Mouse (Mus musculus): ENCODE results near the gene Dnase1l2.
"Not testable (repeated sequence)": the region's sequence is repeated elsewhere in the genome, so short reads cannot be mapped to it uniquely, and the experiment has no call there.

The Dnase1l2 gene

DNA sequence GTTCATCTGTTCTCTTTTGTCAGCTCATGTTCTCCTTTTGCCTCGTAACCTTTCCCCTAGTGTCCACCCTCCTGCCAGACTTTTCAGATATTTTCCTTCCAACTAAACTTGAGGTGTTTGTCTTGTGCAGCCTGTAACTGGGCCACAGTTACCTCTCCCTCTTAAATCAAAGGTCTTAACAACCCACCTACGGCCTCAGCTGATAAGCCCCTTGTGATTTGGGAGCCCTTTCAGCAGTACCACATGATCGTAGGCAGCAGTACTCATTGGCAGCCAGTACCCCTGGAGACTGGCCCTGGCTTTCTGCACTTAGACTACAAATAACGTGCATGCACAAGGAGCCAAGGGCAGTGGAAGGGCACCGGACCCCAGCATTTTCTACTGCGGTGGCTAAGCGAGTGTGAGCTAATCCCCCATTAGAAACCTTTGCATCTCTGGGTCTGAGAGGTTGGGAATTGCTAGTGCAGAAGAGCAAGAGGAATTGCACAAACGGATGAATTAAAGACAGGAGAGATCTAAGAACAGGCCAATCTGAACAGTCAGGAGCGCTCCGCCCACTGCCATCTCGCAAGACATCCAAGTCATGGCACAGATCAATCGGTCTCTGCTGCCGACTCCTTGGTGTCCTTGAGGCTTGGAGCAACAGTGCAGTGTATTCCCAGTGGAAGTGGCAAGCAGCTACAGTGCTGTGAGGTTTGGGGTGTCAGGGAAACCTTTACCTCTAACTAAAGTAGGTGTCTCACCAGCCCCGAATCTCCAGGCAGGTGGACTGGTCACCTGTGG lies 13.5 kb downstream of the Dnase1l2 start:
- DNase-seq (ENCODE audit: low spot score) = no peak

GRCm38 (mm10) chr17:24427170-24427557 lies 15.7 kb downstream of the Dnase1l2 start:
- no peak for DNase-seq (ENCODE audit: low spot score)

DNA sequence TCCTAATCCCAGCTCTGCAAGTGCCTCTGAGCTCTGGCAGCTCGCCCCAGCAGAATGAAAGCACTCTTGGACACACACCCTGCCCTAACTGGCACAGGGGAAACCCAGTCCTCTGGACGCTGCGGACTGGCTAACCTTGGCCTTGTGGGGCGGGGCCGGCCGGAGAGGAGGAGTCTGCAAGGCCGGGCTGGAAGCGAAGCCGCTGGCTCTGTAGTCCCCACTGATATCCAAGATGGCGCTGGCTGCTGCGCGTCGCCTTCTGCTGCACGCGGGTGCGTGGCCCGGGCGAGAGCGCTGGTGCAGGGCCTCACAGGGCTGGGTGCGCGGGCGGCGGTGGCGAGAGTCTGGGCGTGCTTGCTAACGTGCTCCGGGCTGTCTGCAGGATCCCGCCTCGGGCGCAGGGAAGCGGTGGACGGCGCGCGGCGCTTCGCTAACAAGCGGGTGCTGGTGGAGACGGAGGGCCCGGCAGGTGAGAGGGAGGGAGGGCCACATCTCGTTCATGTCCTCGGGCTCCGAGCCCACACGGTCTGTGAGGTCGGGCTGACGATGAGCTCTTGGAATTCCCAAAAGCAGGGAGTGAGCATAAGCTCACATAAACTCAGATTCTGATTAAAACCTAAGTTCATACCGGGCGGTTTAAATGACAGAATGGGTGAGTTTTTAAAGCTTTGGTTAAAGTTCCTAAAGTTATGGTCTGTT lies 16.3 kb downstream of the Dnase1l2 start, which contains the start of gene Eci1:
Gene Eci1, plus strand, starts transcription at position 171 of the 699 bp plus-strand sequence.
- peak; percentile 82 for DNase-seq (ENCODE audit: low spot score)

- no peak for DNase-seq (ENCODE audit: low spot score)
These were observed 17.0 kb downstream of the Dnase1l2 start for GRCm38 (mm10) chr17:24425905-24426304.

DNA sequence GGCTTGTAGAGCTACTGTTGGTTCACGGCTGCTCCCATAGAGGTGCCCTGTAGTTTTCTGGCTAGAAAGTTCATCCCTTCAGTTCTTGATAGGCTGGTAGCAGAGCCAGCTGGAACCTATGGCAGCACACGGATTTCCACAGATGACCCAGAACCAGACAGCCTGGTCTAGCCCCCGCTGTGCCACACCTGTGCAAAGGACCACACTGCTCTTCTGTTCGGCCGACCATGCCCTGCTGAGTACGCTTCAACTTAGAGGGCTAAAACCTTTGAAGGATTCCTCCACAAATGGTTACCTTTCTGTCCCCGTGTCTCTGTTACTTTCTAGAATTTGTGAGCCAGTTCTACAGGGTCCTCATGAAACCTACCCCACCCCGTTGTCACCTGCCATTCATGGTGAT lies 17.6 kb downstream of the Dnase1l2 start:
- DNase-seq (ENCODE audit: low spot score) = not testable (repeated sequence)

DNA sequence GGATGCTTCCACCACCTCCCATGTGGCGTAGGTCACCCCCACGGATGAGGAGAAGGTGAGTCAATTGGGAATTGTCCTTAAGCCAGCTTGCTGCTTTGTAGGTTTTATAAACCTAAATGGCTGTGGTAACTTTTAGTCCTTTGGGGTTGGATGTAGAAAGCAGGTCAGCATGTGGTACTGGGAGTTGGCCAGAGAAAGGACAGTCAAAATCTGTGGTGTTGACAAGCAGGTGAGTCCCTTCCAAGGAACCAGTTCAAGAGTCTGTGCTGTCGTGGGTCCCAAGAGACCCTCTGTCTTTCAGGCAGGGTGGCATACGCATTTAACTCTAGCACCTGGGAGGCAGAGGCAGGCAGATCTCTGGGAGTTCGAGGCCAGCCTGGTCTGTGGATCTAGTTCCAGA lies 18.4 kb downstream of the Dnase1l2 start:
- DNase-seq (ENCODE audit: low spot score) = no peak

DNA sequence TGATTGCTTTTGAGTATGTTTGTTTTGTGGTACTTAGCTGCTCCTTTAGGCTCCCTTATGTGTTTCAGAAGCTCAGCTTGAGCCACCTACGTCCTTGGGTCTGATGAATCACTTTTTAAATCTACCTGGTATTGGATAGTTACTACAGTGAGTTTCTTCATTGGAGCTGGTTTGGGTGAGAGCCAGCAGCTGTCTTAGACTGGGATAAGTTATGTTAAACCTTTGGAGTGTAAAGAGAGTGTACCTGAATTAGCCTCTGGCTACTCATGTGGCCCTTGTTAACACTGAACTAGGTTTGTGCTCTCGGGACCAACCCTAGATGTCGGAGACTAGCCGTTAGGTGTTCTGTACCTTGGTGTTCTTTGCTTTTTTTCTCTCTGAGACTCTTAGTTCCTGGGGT lies 19.8 kb downstream of the Dnase1l2 start:
- no peak for DNase-seq (ENCODE audit: low spot score)

- no peak for DNase-seq (ENCODE audit: low spot score)
These were observed 26.8 kb downstream of the Dnase1l2 start for GRCm38 (mm10) chr17:24416051-24416652.

- DNase-seq (ENCODE audit: low spot score) = no peak
These were observed 27.9 kb downstream of the Dnase1l2 start for GRCm38 (mm10) chr17:24415011-24415410.

- peak; percentile 73 for DNase-seq (ENCODE audit: low spot score)
These were observed 28.5 kb downstream of the Dnase1l2 start, which contains the start of gene Rnps1 for GRCm38 (mm10) chr17:24414230-24414976. Rnps1 (plus strand) TSS chr17:24414565.

DNA sequence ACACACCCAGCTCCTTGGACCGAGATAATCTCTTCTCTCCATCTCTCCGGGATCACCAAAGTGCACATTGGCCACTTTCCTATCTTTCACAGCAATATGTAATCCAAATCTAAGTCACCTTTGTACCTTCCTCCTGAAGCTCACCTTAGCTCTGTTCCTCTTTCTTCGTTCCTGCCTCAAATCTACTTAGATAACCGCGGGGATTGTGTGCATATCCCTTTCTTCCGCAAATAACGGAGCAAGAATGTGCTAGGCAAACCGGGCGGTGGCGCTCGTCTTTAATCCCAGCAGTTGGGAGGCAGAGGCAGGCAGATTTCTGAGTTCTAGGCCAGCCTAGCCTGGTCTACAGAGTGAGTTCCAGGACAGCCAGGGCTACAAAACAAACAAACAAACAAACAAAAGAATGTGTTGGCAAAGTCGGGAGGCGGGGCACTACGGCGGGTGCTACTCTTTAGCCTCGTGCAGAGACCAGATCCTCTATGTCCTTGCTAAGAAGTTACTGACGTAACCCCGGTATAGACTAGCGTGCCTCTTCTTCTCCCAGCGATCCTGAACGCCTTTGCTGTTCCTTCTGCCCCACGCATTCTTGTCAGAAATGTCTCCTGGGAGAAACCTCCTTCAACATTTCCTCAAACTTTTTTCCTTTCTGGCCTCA lies 29.2 kb downstream of the Dnase1l2 start:
- no peak for DNase-seq (ENCODE audit: low spot score)

- no peak for DNase-seq (ENCODE audit: low spot score)
These were observed 35.6 kb downstream of the Dnase1l2 start for GRCm38 (mm10) chr17:24407116-24407803.

DNA sequence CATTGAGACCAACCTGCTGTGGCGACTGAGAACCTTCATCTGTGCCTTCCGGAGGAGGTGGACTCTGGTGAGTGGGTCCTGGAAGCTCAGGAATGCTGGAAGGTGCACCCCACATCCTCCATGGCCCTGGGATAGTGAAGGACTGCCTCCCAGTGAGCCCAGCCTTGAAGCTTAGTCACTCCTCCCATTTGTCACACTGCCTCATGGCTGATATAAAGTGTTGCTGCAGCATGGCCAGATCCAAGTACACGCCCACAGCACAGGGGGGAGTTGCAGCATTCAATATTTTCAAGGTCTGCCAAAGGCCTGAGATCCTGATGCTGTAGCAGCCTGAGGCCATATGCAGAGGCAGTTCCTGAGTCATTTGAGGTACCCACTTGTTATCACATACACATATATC lies 40.5 kb downstream of the Dnase1l2 start:
- no peak for DNase-seq (ENCODE audit: low spot score)

DNA sequence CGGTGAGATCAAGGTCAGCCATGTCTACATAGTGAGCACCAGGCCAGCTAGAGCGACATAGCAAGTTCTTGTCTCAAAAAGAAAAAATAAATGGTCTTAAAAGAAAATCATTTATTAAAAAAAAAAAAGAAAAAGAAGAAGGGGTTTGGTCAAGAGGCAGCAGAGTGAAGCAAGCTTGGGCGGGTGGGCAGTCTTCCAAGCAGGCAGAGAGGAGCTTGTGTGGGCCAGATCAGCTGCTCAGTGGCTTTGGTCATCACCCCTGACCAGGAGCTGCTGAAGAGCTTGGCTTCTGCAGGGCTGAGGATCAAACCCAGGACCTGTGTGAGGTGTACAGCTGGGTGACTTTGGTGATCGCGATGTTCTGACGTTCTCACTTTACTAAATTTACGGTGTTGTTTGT lies 48.4 kb downstream of the Dnase1l2 start:
- no peak for DNase-seq (ENCODE audit: low spot score)

GRCm38 (mm10) chr17:24393527-24393926 lies 49.4 kb downstream of the Dnase1l2 start:
- DNase-seq (ENCODE audit: low spot score) = no peak

GRCm38 (mm10) chr17:24391149-24391548 lies 51.8 kb downstream of the Dnase1l2 start:
- no peak for DNase-seq (ENCODE audit: low spot score)

All from ovary, postnatal 10 days (tissue).